Mouse (Mus musculus): ENCODE measurements around the gene Slc13a3.

DNA sequence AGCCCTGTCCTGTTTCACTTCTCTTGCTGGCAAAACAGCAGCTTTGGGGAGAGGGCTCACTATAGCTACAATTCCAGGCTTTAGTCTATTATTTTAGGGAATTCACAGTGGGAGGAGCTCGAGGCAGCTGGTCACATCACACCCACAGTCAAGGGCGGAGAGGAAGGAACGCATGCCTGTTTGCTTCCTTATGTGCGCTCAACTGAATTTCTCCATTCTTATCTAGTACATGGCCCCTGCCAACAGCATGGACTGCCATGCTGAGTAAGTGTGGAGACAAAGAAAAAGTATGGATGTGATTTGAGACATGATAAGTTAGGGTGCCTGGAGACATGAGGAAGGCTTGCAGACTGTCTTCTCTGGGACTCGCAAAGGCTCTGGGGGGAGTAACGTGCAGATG, 11.1 kb upstream of the Slc13a3 start:
- TF ChIP-seq CTCF (IDR thresholded peaks at IDR 0.05; ENCODE audit: borderline replicate concordance, insufficient read depth, low read length) (no peak), POLR2A (IDR thresholded peaks at IDR 0.05; ENCODE audit: low read depth, low read length) (no peak)

Data from embryonic fibroblast, embryonic 13.5 days (primary cell).